Mouse (Mus musculus): ENCODE data around the gene Ndufa3. TPM values are rescaled to one million over a fixed set of nuclear protein-coding genes. Genes with fewer than 3 reads are reported as not detected.

Gene Ndufa3
- total and polyA plus RNA-seq, 3 experiments = 58.9 to 307 (median 261) TPM

GRCm38 (mm10) chr7:3616057-3616388 is 1.1 kb upstream of the Ndufa3 start, which contains the start of gene Oscar:
Gene Oscar (minus strand): TSS chr7:3616157.
- 0 out of 2 replicates have a peak, but pooled peaks have one; percentile 3 for TF ChIP-seq CHD1 (IDR thresholded peaks at IDR 0.05; ENCODE audit: low read depth, low read length)
- no peak for TF ChIP-seq USF1 (IDR thresholded peaks at IDR 0.05; ENCODE audit: low read depth, low read length)
- no peak for DNase-seq (ENCODE audit: extremely low read depth)
- Histone ChIP-seq H3K4me3 (replicated peaks in 1 of 3; ENCODE audit: low read depth in 2 of 3, low read length in 2 of 3, poor library complexity in 1 of 3) (peak within 1 kb of the TSS; percentile 69 to 86 (median 85)), H3K36me3 (replicated peaks in 1 of 2; ENCODE audit: control insufficient read depth in 1 of 2, insufficient read depth in 1 of 2, low read length in 1 of 2) (peaks cover 15 to 23% of the 10 kb centered on the region in 2 experiments), H3K27me3 (replicated peaks) (no peaks in the 10 kb centered on the region), H3K4me1 (ENCODE audit: control insufficient read depth in 1 of 2, insufficient read depth in 2 of 2) (peaks cover 5 to 18% of the 10 kb centered on the region in 2 experiments), H3K4me2 (ENCODE audit: insufficient read depth, low read depth, poor library complexity, severe bottlenecking) (peak within 1 kb of the TSS; percentile 98), H3K9me3 (replicated peaks; ENCODE audit: low read length) (no peaks in the 10 kb centered on the region), H3K79me2 (replicated peaks; ENCODE audit: control insufficient read depth, extremely low read depth, insufficient read depth, poor library complexity, severe bottlenecking) (no peaks in the 10 kb centered on the region), H3K27ac (ENCODE audit: insufficient read depth, low read depth) (no peak within 1 kb of the TSS; the same call in 1 of the 2 replicates), H3K9ac (ENCODE audit: insufficient read depth, low read depth) (peak within 1 kb of the TSS; percentile 46)
- in situ Hi-C loops (cut with MboI; ENCODE audit: low pct_ligation_motif_present, low pct_unique_long_range_greater_than_20kb, low sequenced_read_pairs) (no loop called here), dilution Hi-C loops (cut with MboI; ENCODE audit: extremely low pct_ligation_motif_present, extremely low pct_unique_long_range_greater_than_20kb, low sequenced_read_pairs) (no loop called here)

- Histone ChIP-seq H3K4me1 (ENCODE audit: control insufficient read depth in 1 of 2, insufficient read depth in 2 of 2) (peaks cover 5 to 18% of the 10 kb centered on the region in 2 experiments), H3K36me3 (replicated peaks in 1 of 2; ENCODE audit: control insufficient read depth in 1 of 2, insufficient read depth in 1 of 2, low read length in 1 of 2) (peaks cover 16 to 28% of the 10 kb centered on the region in 2 experiments), H3K4me3 (replicated peaks in 1 of 3; ENCODE audit: low read depth in 2 of 3, low read length in 2 of 3, poor library complexity in 1 of 3) (peak overlapping the region; percentile 69 to 86 (median 85)), H3K27ac (ENCODE audit: insufficient read depth, low read depth) (no peak overlapping the region; the same call in 1 of the 2 replicates), H3K4me2 (ENCODE audit: insufficient read depth, low read depth, poor library complexity, severe bottlenecking) (peak overlapping the region; percentile 98), H3K9ac (ENCODE audit: insufficient read depth, low read depth) (peak overlapping the region; percentile 46), H3K79me2 (replicated peaks; ENCODE audit: control insufficient read depth, extremely low read depth, insufficient read depth, poor library complexity, severe bottlenecking) (no peaks in the 10 kb centered on the region), H3K9me3 (replicated peaks; ENCODE audit: low read length) (no peaks in the 10 kb centered on the region), H3K27me3 (replicated peaks) (no peaks in the 10 kb centered on the region)
- DNase-seq (ENCODE audit: extremely low read depth) = no peak
- dilution Hi-C loops (cut with MboI; ENCODE audit: extremely low pct_ligation_motif_present, extremely low pct_unique_long_range_greater_than_20kb, low sequenced_read_pairs) = no loop called here
- in situ Hi-C loops (cut with MboI; ENCODE audit: low pct_ligation_motif_present, low pct_unique_long_range_greater_than_20kb, low sequenced_read_pairs) = no loop called here
- no peak for TF ChIP-seq EP300 (IDR thresholded peaks at IDR 0.05; ENCODE audit: low read length)
- TF ChIP-seq ZMIZ1 (IDR thresholded peaks at IDR 0.05; ENCODE audit: low read depth, low read length) = no peak
- TF ChIP-seq ZKSCAN1 (IDR thresholded peaks at IDR 0.05; ENCODE audit: borderline replicate concordance, low read depth, low read length) = no peak
- TF ChIP-seq PAX5 (IDR thresholded peaks at IDR 0.05; ENCODE audit: low read length) = no peak
- TF ChIP-seq ZC3H11A (IDR thresholded peaks at IDR 0.05; ENCODE audit: low read depth, low read length) = no peak
- peak; percentile 21 for TF ChIP-seq SMC3 (IDR thresholded peaks at IDR 0.05; ENCODE audit: low read depth, low read length)
- TF ChIP-seq JUND (conservative IDR thresholded peaks at IDR 0.05; ENCODE audit: low read depth, low read length) = no peak; the same call in 1 of the 2 replicates
- peak; percentile 94 for TF ChIP-seq ZNF384 (IDR thresholded peaks at IDR 0.05; ENCODE audit: low read depth, low read length)
- no peak for TF ChIP-seq RCOR1 (conservative IDR thresholded peaks at IDR 0.05; ENCODE audit: low read depth, low read length)
- peak; percentile 96 for TF ChIP-seq MYC (IDR thresholded peaks at IDR 0.05; ENCODE audit: low read depth, low read length)
- TF ChIP-seq RAD21 (IDR thresholded peaks at IDR 0.05; ENCODE audit: low read depth, low read length) = peak; percentile 37
- TF ChIP-seq JUN (IDR thresholded peaks at IDR 0.05; ENCODE audit: insufficient read depth, low read depth, low read length) = peak; percentile 24; the same call in 1 of the 2 replicates
- TF ChIP-seq UBTF (IDR thresholded peaks at IDR 0.05; ENCODE audit: low read depth, low read length) = no peak
- no peak for TF ChIP-seq KAT2A (IDR thresholded peaks at IDR 0.05; ENCODE audit: insufficient replicate concordance, low read length)
- no peak for TF ChIP-seq USF2 (conservative IDR thresholded peaks at IDR 0.05; ENCODE audit: low read depth, low read length)
- peak; percentile 76; the same call in 1 of the 2 replicates for TF ChIP-seq SIN3A (IDR thresholded peaks at IDR 0.05; ENCODE audit: low read length)
- TF ChIP-seq POLR2AphosphoS2 (IDR thresholded peaks at IDR 0.05; ENCODE audit: low read depth, low read length) = no peak
- TF ChIP-seq CHD2 (IDR thresholded peaks at IDR 0.05; ENCODE audit: low read length) = no peak
- no peak for TF ChIP-seq NRF1 (IDR thresholded peaks at IDR 0.05; ENCODE audit: low read depth, low read length)
- no peak for TF ChIP-seq ETS1 (conservative IDR thresholded peaks at IDR 0.05; ENCODE audit: low read depth, low read length)
- no peak for TF ChIP-seq NELFE (IDR thresholded peaks at IDR 0.05; ENCODE audit: low read depth, low read length)
- TF ChIP-seq HCFC1 (IDR thresholded peaks at IDR 0.05; ENCODE audit: low read depth, low read length) = no peak
- TF ChIP-seq POLR2A (IDR thresholded peaks at IDR 0.05; ENCODE audit: low read depth, low read length) = no peak
- no peak for TF ChIP-seq TBP (conservative IDR thresholded peaks at IDR 0.05; ENCODE audit: low read depth, low read length)
- TF ChIP-seq GABPA (IDR thresholded peaks at IDR 0.05; ENCODE audit: insufficient replicate concordance, low read depth, low read length) = no peak
- no peak for TF ChIP-seq MEF2A (IDR thresholded peaks at IDR 0.05; ENCODE audit: borderline replicate concordance, low read depth, low read length)
- TF ChIP-seq MAZ (IDR thresholded peaks at IDR 0.05; ENCODE audit: low read depth, low read length) = no peak
- TF ChIP-seq CHD1 (IDR thresholded peaks at IDR 0.05; ENCODE audit: low read depth, low read length) = 0 out of 2 replicates have a peak, but pooled peaks have one; percentile 6
- TF ChIP-seq MAFK (IDR thresholded peaks at IDR 0.05; ENCODE audit: insufficient replicate concordance, low read length) = no peak
- TF ChIP-seq TCF12 (IDR thresholded peaks at IDR 0.05; ENCODE audit: low read depth, low read length) = no peak
Observed at GRCm38 (mm10) chr7:3616389-3617241, 558 bp upstream of the Ndufa3 start.

Data from CH12.LX (cell line).